Mouse (Mus musculus) heart, adult 8-10 months (tissue): ENCODE results near the gene Klk11. TPM values are rescaled to one million over a fixed set of nuclear protein-coding genes. Genes with fewer than 3 reads are reported as not detected.

ENCODE experiments used
- DNase-seq: peaks from one replicate; pipeline ENCODE4 v3.0.0; 2022; ENCODE audit warnings: low spot score
- total RNA-seq, 4 experiments: library from RNA; stranded (reverse); gene quantifications; 2 replicates each; pipeline ENCODE4 v1.2.4; 2022

The Klk11 gene
- total RNA-seq = under 1 TPM in 3 of 4 experiments, not detected in 1; 0.32 to 0.79 (median 0.37) TPM

GRCm38 (mm10) chr7:43774364-43774763, at the start of gene Klk11:
Gene Klk11 (plus strand): TSS chr7:43774604.
- no peak for DNase-seq

DNA sequence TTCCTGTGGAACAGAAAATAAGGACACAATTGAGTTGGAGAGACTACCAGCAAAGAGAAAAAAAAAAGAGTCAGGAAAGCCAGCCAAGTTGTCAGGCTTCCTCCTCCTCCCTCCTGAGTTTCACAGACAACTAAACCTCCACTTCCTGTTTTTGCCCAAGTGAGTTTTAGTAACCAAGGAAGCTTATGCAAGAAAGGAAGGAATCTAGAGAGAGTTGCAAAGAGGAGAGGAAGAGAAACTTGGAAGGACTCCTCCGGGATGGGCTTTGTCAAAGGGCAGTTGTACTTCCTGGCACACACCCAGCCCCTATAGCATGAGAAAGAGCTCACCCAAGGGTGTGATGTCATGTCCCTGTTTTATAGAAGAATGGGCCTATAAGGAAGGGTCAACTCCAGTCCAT, 26.6 kb upstream of the Klk11 start:
- peak; percentile 74 for DNase-seq

DNA sequence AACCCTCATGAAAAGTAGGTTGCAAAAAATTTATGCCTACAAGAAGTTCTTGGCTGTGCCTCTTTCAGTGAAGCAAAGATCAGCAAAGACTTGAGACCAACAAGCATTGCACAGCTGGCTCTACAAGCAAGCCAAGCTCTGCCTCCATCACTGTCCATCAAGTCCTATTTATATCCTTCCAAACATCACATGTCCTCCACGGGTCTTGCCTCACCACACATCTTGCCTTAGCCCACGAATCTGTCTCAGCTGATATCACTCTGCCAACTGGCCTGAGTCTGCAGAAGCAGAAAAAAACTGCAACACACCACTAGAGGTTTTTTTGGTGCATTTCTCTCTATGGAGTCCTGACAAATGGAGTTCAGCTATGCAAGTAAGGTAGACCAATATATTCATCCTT, 21.6 kb upstream of the Klk11 start:
- DNase-seq = no peak

- no peak for DNase-seq
Measured at GRCm38 (mm10) chr7:43766484-43766883, 7.9 kb upstream of the Klk11 start.

- no peak for DNase-seq
Measured at GRCm38 (mm10) chr7:43768597-43768996, 5.8 kb upstream of the Klk11 start, which contains the start of gene Klk12. Gene Klk12 (plus strand): TSS chr7:43768897.

DNA sequence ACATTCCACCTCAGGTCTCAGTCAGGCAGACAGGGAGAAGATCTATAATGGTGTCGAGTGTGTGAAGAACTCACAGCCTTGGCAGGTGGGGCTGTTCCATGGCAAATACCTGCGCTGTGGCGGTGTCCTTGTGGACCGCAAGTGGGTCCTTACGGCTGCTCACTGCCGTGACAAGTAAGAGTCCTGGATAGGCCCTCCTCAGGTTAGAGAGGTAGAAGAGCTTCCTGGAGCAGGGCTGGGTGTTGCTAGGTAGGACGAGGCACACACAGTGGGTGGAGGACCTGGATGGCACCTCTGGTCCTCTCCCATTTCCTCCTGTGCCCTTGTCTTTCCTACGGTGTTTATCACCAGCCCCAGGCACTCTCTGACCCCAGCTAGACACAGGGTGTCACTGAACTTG, 4.8 kb upstream of the Klk11 start:
- DNase-seq = no peak

GRCm38 (mm10) chr7:43770701-43771100, 3.7 kb upstream of the Klk11 start:
- DNase-seq = no peak

DNA sequence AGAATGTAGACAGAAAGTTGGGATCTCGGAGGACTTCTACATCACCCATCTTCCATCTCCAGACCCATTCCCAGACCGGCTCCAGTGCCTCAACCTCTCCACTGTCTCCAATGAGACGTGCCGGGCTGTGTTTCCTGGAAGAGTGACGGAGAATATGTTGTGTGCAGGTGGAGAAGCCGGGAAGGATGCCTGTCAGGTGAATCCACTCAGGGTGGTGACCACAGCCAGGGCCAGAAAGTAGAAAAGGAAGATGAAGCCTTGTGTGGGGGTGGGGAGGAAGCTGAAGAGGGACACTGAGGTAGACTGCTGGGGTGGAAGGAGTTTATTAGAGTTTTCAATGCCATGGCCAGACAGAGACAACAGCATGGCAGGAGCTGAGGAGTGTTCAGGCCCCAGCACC, 2.5 kb upstream of the Klk11 start:
- DNase-seq = no peak

DNA sequence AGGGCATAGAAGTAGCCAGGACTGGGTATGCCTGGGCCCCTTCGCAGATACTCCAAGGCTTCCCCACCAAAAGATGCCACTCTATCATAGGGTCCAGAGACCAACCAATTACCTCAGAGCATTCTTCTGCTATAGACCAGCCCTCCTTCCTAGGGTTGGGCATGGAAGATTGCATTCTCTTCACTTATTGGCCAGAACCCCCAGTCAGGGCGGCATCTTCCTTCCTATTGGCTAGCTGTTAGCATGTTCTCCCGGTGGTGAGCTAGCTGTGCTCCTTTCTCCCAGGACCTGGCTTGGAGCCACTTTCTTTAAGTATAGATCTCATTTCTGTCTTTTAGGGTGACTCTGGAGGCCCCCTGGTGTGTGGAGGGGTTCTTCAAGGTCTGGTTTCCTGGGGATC, 1.5 kb upstream of the Klk11 start:
- DNase-seq = no peak

GRCm38 (mm10) chr7:43774802-43775201, 398 bp downstream of the Klk11 start:
- DNase-seq = no peak

DNA sequence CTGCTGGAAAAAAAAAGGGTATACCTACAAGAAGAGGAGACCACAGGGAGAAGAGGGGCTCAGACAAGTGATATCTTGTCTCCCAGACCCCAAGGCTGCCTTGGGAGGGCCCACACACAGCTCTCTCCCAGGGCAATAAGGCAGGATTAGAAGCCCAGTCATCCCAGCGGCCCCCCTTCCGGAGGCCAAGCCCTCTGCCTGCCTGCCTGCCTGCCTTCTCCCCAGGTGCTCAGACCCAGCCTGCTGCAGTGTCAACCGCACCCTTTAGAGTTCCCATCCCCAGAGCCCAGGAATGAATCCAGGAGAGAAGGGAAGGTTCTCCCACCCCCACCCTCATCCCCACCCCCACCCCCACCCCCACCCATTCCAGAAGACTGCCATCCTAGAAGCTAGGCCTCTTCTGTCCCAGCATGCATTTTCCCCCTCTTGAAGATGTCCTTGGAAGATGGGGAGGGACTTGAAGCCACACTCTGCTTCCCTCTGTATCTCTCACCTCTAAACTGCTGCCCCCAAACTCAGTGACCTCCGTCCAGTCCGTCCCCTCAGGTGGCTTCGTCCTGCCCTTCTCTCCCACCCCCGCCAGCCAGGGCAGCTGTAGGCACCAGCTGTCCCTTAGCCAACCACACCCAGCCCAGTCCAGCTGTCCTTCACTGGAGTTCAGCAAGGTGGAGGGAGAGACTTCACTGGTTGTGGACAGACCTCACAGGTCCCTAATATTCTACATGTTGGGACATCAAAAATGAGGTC, 1.1 kb downstream of the Klk11 start:
- DNase-seq = no peak

DNA sequence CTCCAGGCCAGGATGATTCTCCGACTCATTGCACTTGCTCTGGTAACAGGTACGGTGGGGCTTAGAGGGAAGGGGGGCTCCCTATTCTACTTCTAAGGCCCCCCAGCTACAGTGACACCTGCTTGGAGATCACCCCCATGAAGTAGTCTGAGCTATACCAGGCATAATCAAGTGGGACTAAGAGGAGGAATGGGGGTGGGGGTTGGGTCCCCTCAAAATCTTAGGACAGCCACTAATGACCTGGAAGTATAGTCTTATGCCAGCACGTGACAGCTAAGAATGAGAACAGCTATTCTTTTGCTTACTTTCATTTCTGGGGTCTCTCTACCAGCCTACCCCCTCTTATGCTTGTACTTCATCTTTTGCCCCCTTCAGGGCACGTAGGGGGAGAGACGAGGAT, 2.1 kb downstream of the Klk11 start:
- DNase-seq = no peak

DNA sequence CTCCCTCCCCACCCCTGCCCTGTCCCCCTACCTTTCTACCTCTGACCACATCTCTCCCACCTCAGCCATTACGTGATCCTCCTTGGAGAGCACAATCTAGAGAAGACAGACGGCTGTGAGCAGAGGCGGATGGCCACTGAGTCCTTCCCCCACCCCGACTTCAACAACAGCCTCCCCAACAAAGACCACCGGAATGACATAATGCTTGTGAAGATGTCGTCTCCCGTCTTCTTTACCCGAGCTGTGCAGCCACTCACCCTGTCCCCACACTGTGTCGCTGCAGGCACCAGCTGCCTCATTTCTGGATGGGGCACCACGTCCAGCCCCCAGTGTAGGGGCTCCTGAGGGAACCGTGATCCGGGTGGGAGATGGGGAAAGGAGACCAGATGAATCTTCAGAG, 3.0 kb downstream of the Klk11 start:
- no peak for DNase-seq

DNA sequence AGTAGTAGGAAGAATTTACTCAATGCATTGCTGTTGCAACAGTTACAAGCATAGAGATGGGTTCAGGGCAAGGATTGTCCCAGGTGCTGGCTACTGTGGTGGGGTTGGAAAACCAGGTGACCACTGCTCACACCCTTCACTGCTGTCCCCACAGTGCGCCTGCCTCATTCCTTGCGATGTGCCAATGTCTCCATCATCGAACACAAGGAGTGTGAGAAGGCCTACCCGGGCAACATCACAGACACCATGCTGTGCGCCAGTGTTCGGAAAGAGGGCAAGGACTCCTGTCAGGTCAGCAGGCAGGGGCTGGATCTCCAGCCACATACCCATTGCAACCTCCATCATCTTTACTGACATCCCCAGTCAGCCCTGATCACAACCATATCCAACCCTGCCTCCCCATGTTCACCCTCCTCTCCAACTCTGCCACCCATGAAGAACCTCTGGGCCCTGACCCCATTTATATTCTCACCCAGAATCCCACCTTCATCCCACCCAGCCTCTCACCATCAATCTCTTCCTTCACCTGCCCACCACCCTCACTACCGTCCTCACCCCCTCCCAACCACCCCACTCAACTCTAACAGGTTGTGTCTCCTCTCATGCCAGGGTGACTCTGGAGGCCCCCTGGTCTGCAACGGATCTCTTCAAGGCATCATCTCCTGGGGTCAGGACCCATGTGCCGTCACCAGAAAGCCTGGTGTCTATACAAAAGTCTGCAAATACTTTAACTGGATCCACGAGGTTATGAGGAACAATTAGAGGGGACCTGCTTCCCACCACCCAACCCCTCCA, 4.0 kb downstream of the Klk11 start:
- no peak for DNase-seq

DNA sequence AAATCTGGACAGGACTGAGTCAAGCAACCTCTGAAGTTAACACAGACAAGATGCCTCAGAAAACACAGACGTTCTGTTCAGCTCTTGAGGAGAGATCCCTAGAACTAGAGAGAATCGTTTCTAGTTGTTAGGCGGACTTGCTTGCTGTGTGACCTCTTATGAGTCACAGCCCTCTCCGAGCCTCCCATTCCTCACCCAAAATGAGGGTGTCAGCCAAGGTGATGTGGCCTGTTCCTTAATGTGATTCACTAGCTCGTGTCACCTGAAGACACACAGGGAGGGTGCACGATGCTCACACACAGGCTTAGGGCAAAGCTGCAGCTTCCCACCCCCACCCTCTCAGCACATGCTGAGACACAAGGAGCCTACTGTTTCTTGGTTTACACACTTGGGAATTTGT, 5.8 kb downstream of the Klk11 start:
- no peak for DNase-seq

GRCm38 (mm10) chr7:43780746-43781145, 6.3 kb downstream of the Klk11 start, which contains the start of gene Klk10:
Gene Klk10 (plus strand): TSS chr7:43781035.
- no peak for DNase-seq

DNA sequence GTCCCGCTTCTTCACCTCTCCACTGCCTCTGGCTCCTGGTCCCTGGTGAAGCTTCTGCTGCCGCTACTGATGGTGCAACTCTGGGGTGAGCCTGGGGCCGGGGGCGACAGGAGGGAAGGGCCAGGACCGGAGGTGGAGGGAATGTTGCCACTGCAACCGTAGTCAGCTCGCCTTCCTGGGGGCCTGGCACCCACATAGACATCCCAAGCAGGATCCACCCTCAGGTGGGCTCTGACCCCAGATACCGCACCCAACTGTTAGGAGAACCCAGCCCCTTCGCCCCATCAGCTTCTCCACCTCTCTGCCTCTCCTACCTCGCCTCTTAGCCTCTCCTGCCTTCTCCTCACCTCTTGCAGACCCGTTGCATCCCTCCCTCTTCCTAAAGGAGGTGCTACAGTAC, 7.1 kb downstream of the Klk11 start:
- DNase-seq = no peak

GRCm38 (mm10) chr7:43782275-43783265, 8.2 kb downstream of the Klk11 start:
- peak; percentile 78 for DNase-seq

DNA sequence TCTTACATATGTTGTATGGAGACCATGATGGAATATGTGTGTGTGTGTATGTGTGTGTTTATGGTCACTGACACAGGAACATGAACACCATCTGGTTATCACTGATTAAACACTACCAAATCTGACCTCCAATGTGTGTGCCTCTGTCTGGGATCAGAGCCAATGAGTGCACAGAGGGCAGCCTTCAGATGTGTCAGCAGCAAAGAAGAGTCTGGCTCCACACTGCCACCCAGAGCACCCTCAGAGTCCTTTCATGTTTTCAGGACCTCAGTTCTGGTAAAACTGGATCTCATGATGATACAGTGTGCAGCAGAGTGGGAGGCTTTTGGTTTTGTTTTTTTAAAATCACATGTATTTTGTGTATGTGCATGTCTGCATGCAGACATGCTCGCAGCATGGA, 10.9 kb downstream of the Klk11 start:
- DNase-seq = no peak

GRCm38 (mm10) chr7:43788096-43788495, 13.7 kb downstream of the Klk11 start:
- no peak for DNase-seq

DNA sequence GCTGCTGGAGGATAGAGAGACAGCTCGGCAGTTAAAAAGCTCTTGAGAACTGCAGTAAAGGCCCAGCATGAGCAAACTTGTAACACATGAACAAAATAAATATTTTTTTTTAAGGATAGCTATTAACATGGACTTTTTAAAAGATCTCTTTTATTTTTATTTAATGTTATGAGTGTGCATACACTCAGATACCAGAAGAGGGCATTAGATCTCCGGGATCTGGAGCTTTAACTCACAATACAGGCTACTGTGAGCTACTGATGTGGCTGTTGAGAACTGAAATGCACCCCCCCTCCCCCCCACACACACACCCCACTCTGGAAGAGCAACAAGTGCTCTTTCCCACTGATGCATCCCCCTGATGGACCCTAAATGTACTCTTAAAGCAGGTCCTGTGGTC, 14.9 kb downstream of the Klk11 start:
- DNase-seq = no peak

DNA sequence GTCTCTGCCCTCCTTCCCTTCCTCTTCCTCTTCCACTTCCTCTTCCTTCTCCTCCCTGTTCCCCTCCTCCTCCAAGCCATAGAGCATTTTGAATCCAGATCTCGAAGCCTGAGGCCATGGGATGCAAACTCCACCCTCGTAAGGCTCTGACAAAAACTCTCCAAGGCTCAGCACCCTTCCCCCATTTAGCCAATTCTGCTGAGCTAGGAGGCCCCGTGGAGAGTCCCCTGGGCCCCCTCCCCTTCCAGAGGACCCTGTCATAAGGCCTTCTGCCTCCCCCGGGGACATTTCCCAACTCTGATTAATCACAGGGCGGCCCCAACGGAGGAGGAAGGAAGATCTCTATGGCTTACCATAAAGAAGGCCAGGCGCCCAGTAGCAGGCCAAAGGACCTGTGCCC, 17.2 kb downstream of the Klk11 start, which contains the start of gene Klk9:
Klk9 (plus strand) TSS at position 301 of the 400 bp plus-strand sequence.
- no peak for DNase-seq
